Mouse (Mus musculus): ENCODE results near the gene Dnali1.

- TF ChIP-seq EP300 (IDR thresholded peaks at IDR 0.05; ENCODE audit: insufficient read depth, low read depth, low read length), result no peak
- no peak for TF ChIP-seq CTCF (IDR thresholded peaks at IDR 0.05)
- no peak for TF ChIP-seq POLR2A (IDR thresholded peaks at IDR 0.05; ENCODE audit: insufficient read depth, low read depth, low read length)
Observed at GRCm38 (mm10) chr4:125078698-125079097, 13.2 kb upstream of the Dnali1 start.

All from heart, adult 2 months (tissue).